Mouse (Mus musculus): Measurements from ENCODE around the gene A730061H03Rik. TPM values are rescaled to one million over a fixed set of nuclear protein-coding genes. Genes with fewer than 3 reads are reported as not detected.

The A730061H03Rik gene
- polyA plus RNA-seq, 1 experiment from 2014 or later = 4.7 TPM

GRCm38 (mm10) chr14:55536116-55536745 is 24.0 kb downstream of the A730061H03Rik start:
- ChIA-PET POLR2A (interaction anchor here (0.5 kb wide), 1 partner anchor 14 kb away, joined by 5 read pairs; no protein-coding TSS in a partner anchor), CTCF (interaction anchor here (1.1 to 1.7 kb wide), 5 partner anchors 11 to 39 kb away, joined by 3 to 8 read pairs (median 4); no protein-coding TSS in a partner anchor)
- DNase-seq (ENCODE audit: low read depth, low spot score) (no peak), ATAC-seq (no peak)
- peaks cover 21% of the 10 kb centered on the region for H3K27me3 ChIP-seq
- in situ Hi-C loops (cut with MboI; ENCODE audit: low pct_unique_long_range_greater_than_20kb) = loop anchor here (10.0 kb wide), 1 partner anchor 411 kb away; no protein-coding TSS in a partner anchor
- TF ChIP-seq CTCF (IDR thresholded peaks at IDR 0.05) = no peak

GRCm38 (mm10) chr14:55527940-55528339 is 32.3 kb downstream of the A730061H03Rik start:
- ChIA-PET POLR2A (interaction anchor here (1.1 kb wide), 1 partner anchor 12 kb away, joined by 3 read pairs; no protein-coding TSS in a partner anchor), CTCF (interaction anchor here (0.6 to 1.7 kb wide), 5 partner anchors 9 to 49 kb away, joined by 3 to 6 read pairs (median 4); partner anchors contain the start of gene Dhrs4)
- H3K27me3 ChIP-seq = peaks cover 46% of the 10 kb centered on the region
- ATAC-seq (no peak), DNase-seq (ENCODE audit: low read depth, low spot score) (no peak)
- TF ChIP-seq CTCF (IDR thresholded peaks at IDR 0.05) = peak; percentile 66
- in situ Hi-C loops (cut with MboI; ENCODE audit: low pct_unique_long_range_greater_than_20kb) = no loop called here

GRCm38 (mm10) chr14:55526674-55527073 is 33.5 kb downstream of the A730061H03Rik start:
- POLR2A ChIA-PET = no interaction called here
- peaks cover 47% of the 10 kb centered on the region for H3K27me3 ChIP-seq
- in situ Hi-C loops (cut with MboI; ENCODE audit: low pct_unique_long_range_greater_than_20kb) = no loop called here
- CTCF ChIA-PET = interaction anchor here (1.6 kb wide), 1 partner anchor 11 kb away, joined by 6 read pairs; no protein-coding TSS in a partner anchor
- no peak for TF ChIP-seq CTCF (IDR thresholded peaks at IDR 0.05)
- ATAC-seq (no peak), DNase-seq (ENCODE audit: low read depth, low spot score) (no peak)

GRCm38 (mm10) chr14:55524785-55525184 is 35.4 kb downstream of the A730061H03Rik start, which contains the start of gene Nrl:
TSS of gene Nrl (minus strand) at chr14:55524981.
- no peak for ATAC-seq
- POLR2A ChIA-PET = no interaction called here
- no peak for DNase-seq (ENCODE audit: low read depth, low spot score)
- H3K27me3 ChIP-seq = peaks cover 48% of the 10 kb centered on the region
- CTCF ChIA-PET = interaction anchor here (1.1 to 1.8 kb wide), 2 partner anchors 9 to 28 kb away, joined by 4 read pairs; no protein-coding TSS in a partner anchor
- TF ChIP-seq CTCF (IDR thresholded peaks at IDR 0.05) = no peak
- in situ Hi-C loops (cut with MboI; ENCODE audit: low pct_unique_long_range_greater_than_20kb) = no loop called here

GRCm38 (mm10) chr14:55524062-55524461 is 36.1 kb downstream of the A730061H03Rik start:
- H3K27me3 ChIP-seq = peaks cover 47% of the 10 kb centered on the region
- DNase-seq (ENCODE audit: low read depth, low spot score) (no peak), ATAC-seq (no peak)
- POLR2A ChIA-PET = interaction anchor here (0.5 to 0.7 kb wide), 2 partner anchors 18 to 49 kb away, joined by 3 read pairs; no protein-coding TSS in a partner anchor
- in situ Hi-C loops (cut with MboI; ENCODE audit: low pct_unique_long_range_greater_than_20kb) = no loop called here
- no peak for TF ChIP-seq CTCF (IDR thresholded peaks at IDR 0.05)
- CTCF ChIA-PET = interaction anchor here (1.1 to 1.8 kb wide), 2 partner anchors 10 to 27 kb away, joined by 4 read pairs; no protein-coding TSS in a partner anchor

- ChIA-PET CTCF (interaction anchor here (0.8 kb wide), 1 partner anchor 25 kb away, joined by 3 read pairs; no protein-coding TSS in a partner anchor), POLR2A (no interaction called here)
- peaks cover 66% of the 10 kb centered on the region for H3K27me3 ChIP-seq
- DNase-seq (ENCODE audit: low read depth, low spot score) = no peak
- no peak for ATAC-seq
- no peak for TF ChIP-seq CTCF (IDR thresholded peaks at IDR 0.05)
- in situ Hi-C loops (cut with MboI; ENCODE audit: low pct_unique_long_range_greater_than_20kb) = no loop called here
These were observed 39.5 kb downstream of the A730061H03Rik start for GRCm38 (mm10) chr14:55520451-55521361.

- no peak for TF ChIP-seq CTCF (IDR thresholded peaks at IDR 0.05)
- CTCF ChIA-PET = interaction anchor here (0.8 to 1.5 kb wide), 3 partner anchors 8 to 26 kb away, joined by 3 to 4 read pairs (median 4); no protein-coding TSS in a partner anchor
These were observed 40.6 kb downstream of the A730061H03Rik start for GRCm38 (mm10) chr14:55519604-55520003.

GRCm38 (mm10) chr14:55518897-55519296 is 41.3 kb downstream of the A730061H03Rik start:
- peaks cover 74% of the 10 kb centered on the region for H3K27me3 ChIP-seq
- TF ChIP-seq CTCF (IDR thresholded peaks at IDR 0.05) = no peak
- in situ Hi-C loops (cut with MboI; ENCODE audit: low pct_unique_long_range_greater_than_20kb) = no loop called here
- ChIA-PET CTCF (interaction anchor here (1.2 to 1.5 kb wide), 3 partner anchors 9 to 25 kb away, joined by 3 to 4 read pairs (median 4); no protein-coding TSS in a partner anchor), POLR2A (no interaction called here)
- ATAC-seq = no peak
- DNase-seq (ENCODE audit: low read depth, low spot score) = no peak

More at GRCm38 (mm10) chr14:55519604-55520003, 40.6 kb downstream of the A730061H03Rik start:
- peaks cover 68% of the 10 kb centered on the region for H3K27me3 ChIP-seq
- DNase-seq (ENCODE audit: low read depth, low spot score) (no peak), ATAC-seq (no peak)
- POLR2A ChIA-PET = no interaction called here
- in situ Hi-C loops (cut with MboI; ENCODE audit: low pct_unique_long_range_greater_than_20kb) = no loop called here

GRCm38 (mm10) chr14:55515846-55516245 is 44.4 kb downstream of the A730061H03Rik start:
- no peak for ATAC-seq
- peaks cover 80% of the 10 kb centered on the region for H3K27me3 ChIP-seq
- CTCF ChIA-PET = interaction anchor here (1.2 kb wide), 1 partner anchor 12 kb away, joined by 3 read pairs; no protein-coding TSS in a partner anchor
- in situ Hi-C loops (cut with MboI; ENCODE audit: low pct_unique_long_range_greater_than_20kb) = no loop called here
- TF ChIP-seq CTCF (IDR thresholded peaks at IDR 0.05) = no peak
- POLR2A ChIA-PET = interaction anchor here (0.7 kb wide), 1 partner anchor 12 kb away, joined by 3 read pairs; no protein-coding TSS in a partner anchor
- DNase-seq (ENCODE audit: low read depth, low spot score) = no peak

- H3K27me3 ChIP-seq = peaks cover 82% of the 10 kb centered on the region
- no peak for DNase-seq (ENCODE audit: low read depth, low spot score)
- no peak for ATAC-seq
- no peak for TF ChIP-seq CTCF (IDR thresholded peaks at IDR 0.05)
- CTCF ChIA-PET = no interaction called here
- in situ Hi-C loops (cut with MboI; ENCODE audit: low pct_unique_long_range_greater_than_20kb) = no loop called here
- POLR2A ChIA-PET = no interaction called here
These were observed 46.3 kb downstream of the A730061H03Rik start for GRCm38 (mm10) chr14:55513927-55514326.

Data from Patski (cell line).